ENCODE assay signal across 8 mouse cellular contexts in genomic region chr7:29307350-29308104, GRCm38 (mm10). TPM values are rescaled to one million over a fixed set of nuclear protein-coding genes. Genes with fewer than 3 reads are reported as not detected.
A peak's percentile ranks its signal among the peaks of the same experiment; 100 is the strongest.
DNase-seq lines count a peak whose midpoint lies in the region; ATAC-seq lines count a peak whose summit lies in the region.

No protein-coding gene starts in this region.

- H3K36me3 ChIP-seq in hindbrain, embryonic 16.5 days (ENCODE audit: control insufficient read depth, insufficient read depth, low read length), result peaks cover 7% of the 10 kb centered on the region; the same call in 1 of the 2 replicates

- H3K9ac ChIP-seq in hindbrain, embryonic 16.5 days (ENCODE audit: low read depth, low read length), result peak overlapping the region; percentile 81

- peaks cover 34% of the 10 kb centered on the region for H3K4me1 ChIP-seq in hindbrain, embryonic 16.5 days (ENCODE audit: control insufficient read depth, insufficient read depth, low read depth, low read length)

- H3K27ac ChIP-seq in hindbrain, embryonic 16.5 days (ENCODE audit: low read depth, low read length), result peak overlapping the region; percentile 71

- peak; percentile 43 for DNase-seq in T-cell, adult 2 months (ENCODE audit: low spot score)
- peak; percentile 96 to 97 for DNase-seq in cerebellum, postnatal 36 days
- DNase-seq in gastrocnemius, adult 18-20 months (ENCODE audit: low spot score), result peak; percentile 93
- peak; percentile 95 to 97 for DNase-seq in left cerebral cortex, adult 18-20 months (ENCODE audit: low spot score in 2 of 2)
- DNase-seq in lung, postnatal 4 days, result peak; percentile 92 to 93
- peak; percentile 97 to 98 for DNase-seq in right cerebral cortex, postnatal 10 days (ENCODE audit: low spot score in 2 of 2)
- DNase-seq in urinary bladder, postnatal 14 days (ENCODE audit: low spot score), result peak; percentile 92

- no peaks in the 10 kb centered on the region for H3K9me3 ChIP-seq in hindbrain, embryonic 16.5 days (ENCODE audit: control insufficient read depth, low read length)

- H3K4me2 ChIP-seq in hindbrain, embryonic 16.5 days (ENCODE audit: low read length), result peak overlapping the region; percentile 83

- peak; percentile 78 for ATAC-seq in hindbrain, embryonic 16.5 days

- no peaks in the 10 kb centered on the region for H3K27me3 ChIP-seq in hindbrain, embryonic 16.5 days (replicated peaks; ENCODE audit: control insufficient read depth, insufficient read depth, low read length)

- peak overlapping the region; percentile 73 for H3K4me3 ChIP-seq in hindbrain, embryonic 16.5 days (ENCODE audit: low read length)

- WGBS in hindbrain, embryonic 16.5 days, result under 1% methylated on average over 39 of the region's 42 CpGs

RNA-seq across cellular contexts. Expression of gene Dpf1, which starts 3.8 kb away (rescaled TPM):
- 1 to 10 TPM; 2.4 to 2.7 TPM for total RNA-seq in gastrocnemius, adult 18-20 months (2021)
- polyA plus RNA-seq in hindbrain, embryonic 16.5 days (2015; fragmentation: Nextera tagmentation; extraction: Ambion mirVana), result 166 and 173 TPM in 2 replicates
- 100 to 1,000 TPM; 107 to 120 TPM for total RNA-seq in left cerebral cortex, adult 18-20 months (2021)

RNA-seq across cellular contexts. Expression of gene Ppp1r14a, which starts 18.4 kb away (rescaled TPM):
- 1 to 10 TPM; 3.3 to 3.4 TPM for total RNA-seq in gastrocnemius, adult 18-20 months (2021)
- polyA plus RNA-seq in hindbrain, embryonic 16.5 days (2015; fragmentation: Nextera tagmentation; extraction: Ambion mirVana), result 2.8 and 2.9 TPM in 2 replicates
- 10 to 100 TPM; 16.8 to 18.3 TPM for total RNA-seq in left cerebral cortex, adult 18-20 months (2021)

RNA-seq across cellular contexts. Expression of gene Spint2, which starts 25.8 kb away (rescaled TPM):
- 10 to 100 TPM in 1 of 2 experiments, 1 to 10 TPM in 1; 8.2 to 14.7 TPM for total RNA-seq in gastrocnemius, adult 18-20 months (2021)
- 85.4 and 91.2 TPM in 2 replicates for polyA plus RNA-seq in hindbrain, embryonic 16.5 days (2015; fragmentation: Nextera tagmentation; extraction: Ambion mirVana)
- 10 to 100 TPM; 27.6 to 33.5 TPM for total RNA-seq in left cerebral cortex, adult 18-20 months (2021)

RNA-seq across cellular contexts. Expression of gene 2200002D01Rik, which starts 59.3 kb away (rescaled TPM):
- 1 to 10 TPM in 1 of 2 experiments, under 1 TPM in 1; 0.66 to 1.1 TPM for total RNA-seq in gastrocnemius, adult 18-20 months (2021)
- polyA plus RNA-seq in hindbrain, embryonic 16.5 days (2015; fragmentation: Nextera tagmentation; extraction: Ambion mirVana), result 1.2 and 1.9 TPM in 2 replicates
- total RNA-seq in left cerebral cortex, adult 18-20 months (2021), result under 1 TPM; 0.65 to 0.98 TPM

Comparison
In these comparisons a context has a peak if more than half of its experiments do, and no peak if none do; other contexts are left out.
1. Peak in every context shown above with its lines: DNase-seq, ATAC-seq, H3K4me3 ChIP-seq and H3K27ac ChIP-seq.
2. DNase-seq: peak in every context shown above with its lines; median percentile 98 in right cerebral cortex, postnatal 10 days; 96 in cerebellum, postnatal 36 days; 96 in left cerebral cortex, adult 18-20 months; 93 in gastrocnemius, adult 18-20 months; 92 in lung, postnatal 4 days; 92 in urinary bladder, postnatal 14 days; 43 in T-cell, adult 2 months.
3. RNA of gene Dpf1, which starts 3.8 kb away (total RNA-seq): 107 to 120 TPM in left cerebral cortex, adult 18-20 months; 2.4 to 2.7 TPM in gastrocnemius, adult 18-20 months; every median in the first group is over 10 times any median in the second.
4. RNA of gene Ppp1r14a, which starts 18.4 kb away (total RNA-seq): 16.8 to 18.3 TPM in left cerebral cortex, adult 18-20 months; 3.3 to 3.4 TPM in gastrocnemius, adult 18-20 months; every median in the first group is over 4 times any median in the second.